ENCODE assay signal across 17 mouse cellular contexts in genomic region chr8:61326281-61326680, GRCm38 (mm10).
DNase-seq lines count a peak whose midpoint lies in the region; ATAC-seq lines count a peak whose summit lies in the region.
"Had no signal": no experiment of that assay in that cellular context is flagged by ENCODE, and none has a peak within 500 bp of the region (broad histone marks: within the 10 kb centered on the region; RNA-seq: fewer than 3 reads in every experiment).

No protein-coding gene starts in this region.

- no peak overlapping the region for H3K4me3 ChIP-seq in hindbrain, embryonic 15.5 days
- no peak overlapping the region for H3K4me3 ChIP-seq in hindbrain, embryonic 10.5 days
- no peak overlapping the region for H3K4me3 ChIP-seq in forebrain, embryonic 15.5 days
- H3K4me3 ChIP-seq: embryonic facial prominence, embryonic 12.5 days; limb, embryonic 13.5 days; midbrain, embryonic 13.5 days; myocyte had no signal

- 90% methylated on average over 8 of the region's 8 CpGs for WGBS in hindbrain, embryonic 15.5 days
- WGBS in hindbrain, embryonic 10.5 days = 84% methylated on average over 8 of the region's 8 CpGs
- 92% methylated on average over 8 of the region's 8 CpGs for WGBS in forebrain, embryonic 15.5 days

- peaks cover 2% of the 10 kb centered on the region; the same call in 1 of the 2 replicates for H3K36me3 ChIP-seq in hindbrain, embryonic 15.5 days
- peaks cover 23% of the 10 kb centered on the region for H3K36me3 ChIP-seq in hindbrain, embryonic 10.5 days
- H3K36me3 ChIP-seq in forebrain, embryonic 15.5 days = no peaks in the 10 kb centered on the region

- H3K4me1 ChIP-seq in hindbrain, embryonic 15.5 days (replicated peaks) = peaks cover 28% of the 10 kb centered on the region
- peaks cover 41% of the 10 kb centered on the region for H3K4me1 ChIP-seq in hindbrain, embryonic 10.5 days (replicated peaks)
- peaks cover 32% of the 10 kb centered on the region for H3K4me1 ChIP-seq in forebrain, embryonic 15.5 days

- H3K27ac ChIP-seq in hindbrain, embryonic 15.5 days (replicated peaks) = 0 out of 2 replicates have a peak overlapping the region, but pooled peaks have one; percentile 22
- H3K27ac ChIP-seq in hindbrain, embryonic 10.5 days = no peak overlapping the region
- H3K27ac ChIP-seq in forebrain, embryonic 15.5 days (replicated peaks) = peak overlapping the region; percentile 57
- H3K27ac ChIP-seq: embryonic facial prominence, embryonic 12.5 days; limb, embryonic 13.5 days; liver, embryonic 14.5 days had no signal

- no peak for ATAC-seq in hindbrain, embryonic 15.5 days (ENCODE audit: low FRiP score, low read depth)
- no peak for ATAC-seq in forebrain, embryonic 15.5 days (replicated peaks)
- ATAC-seq: Patski had no signal

- no peak overlapping the region for H3K4me2 ChIP-seq in hindbrain, embryonic 15.5 days
- H3K4me2 ChIP-seq in forebrain, embryonic 15.5 days (replicated peaks) = no peak overlapping the region
- H3K4me2 ChIP-seq: embryonic facial prominence, embryonic 12.5 days; heart, embryonic 11.5 days; limb, embryonic 13.5 days had no signal

- H3K9me3 ChIP-seq in hindbrain, embryonic 15.5 days = no peaks in the 10 kb centered on the region
- H3K9me3 ChIP-seq in hindbrain, embryonic 10.5 days = no peaks in the 10 kb centered on the region
- H3K9me3 ChIP-seq in forebrain, embryonic 15.5 days = no peaks in the 10 kb centered on the region
- H3K9me3 ChIP-seq: embryonic facial prominence, embryonic 12.5 days; limb, embryonic 13.5 days; midbrain, embryonic 13.5 days had no signal

- peak; percentile 17 for DNase-seq in adrenal gland, postnatal 14 days
- no peak for DNase-seq in adrenal gland, adult 8-10 months
- DNase-seq in hindbrain, embryonic 10.5 days (ENCODE audit: low spot score) = no peak
- DNase-seq in ES-CJ7 (ENCODE audit: low read depth, low spot score) = peak; percentile 57
- no peak for DNase-seq in spleen, postnatal 36 days (ENCODE audit: low spot score in 2 of 2)
- DNase-seq: cerebellum, adult 9-10 months; layer of hippocampus, adult 9-11 months; thymus, postnatal 4 days had no signal

- H3K9ac ChIP-seq in hindbrain, embryonic 15.5 days = no peak overlapping the region
- H3K9ac ChIP-seq in forebrain, embryonic 15.5 days (replicated peaks) = no peak overlapping the region
- H3K9ac ChIP-seq: embryonic facial prominence, embryonic 12.5 days; limb, embryonic 13.5 days; liver, embryonic 14.5 days; midbrain, embryonic 13.5 days had no signal

- no peaks in the 10 kb centered on the region for H3K27me3 ChIP-seq in hindbrain, embryonic 15.5 days
- H3K27me3 ChIP-seq in hindbrain, embryonic 10.5 days (ENCODE audit: insufficient read depth, poor library complexity, severe bottlenecking) = no peaks in the 10 kb centered on the region
- no peaks in the 10 kb centered on the region for H3K27me3 ChIP-seq in forebrain, embryonic 15.5 days
- H3K27me3 ChIP-seq: embryonic facial prominence, embryonic 12.5 days; limb, embryonic 13.5 days; midbrain, embryonic 13.5 days; Patski had no signal

Comparison
In these comparisons a context has a peak if more than half of its experiments do, and no peak if none do; other contexts are left out.
1. DNase-seq: peak in adrenal gland, postnatal 14 days (single experiment) and ES-CJ7 (single experiment); none in adrenal gland, adult 8-10 months (single experiment), hindbrain, embryonic 10.5 days (single experiment) and spleen, postnatal 36 days (0 of 2).